Mouse (Mus musculus): Measurements from ENCODE around the gene Ankib1.

- TF ChIP-seq POLR2A (IDR thresholded peaks at IDR 0.05; ENCODE audit: insufficient read depth, low read length) (no peak), CTCF (IDR thresholded peaks at IDR 0.05; ENCODE audit: low read depth, low read length) (no peak)
Measured at GRCm38 (mm10) chr5:3650881-3651280, 151.8 kb downstream of the Ankib1 start, which contains the start of gene Tmbim7.
